Mouse (Mus musculus) heart, postnatal 0 days (tissue): Measurements from ENCODE around the gene Pip4k2b. TPM values are rescaled to one million over a fixed set of nuclear protein-coding genes. Genes with fewer than 3 reads are reported as not detected.

Experiments used
- ATAC-seq: fragments of 200-750 bp; cut with Nextera tagmentation; 2 replicates; pipeline ENCODE4 v1.8.0; 2017; ENCODE audit warnings: low read depth, moderate number of reproducible peaks, moderate library complexity; ENCODE audit not compliant: insufficient read depth
- DNase-seq: peaks from one replicate; pipeline ENCODE4 v3.0.0-alpha.2; 2016; ENCODE audit warnings: low spot score
- H3K27ac ChIP-seq: fragments of 300-500 bp; sonication (generic); 2 replicates; pipeline ENCODE4 v1.5.1; 2014; ENCODE audit warnings: low read depth, mild to moderate bottlenecking
- H3K27me3 ChIP-seq: fragments of 300-500 bp; sonication (generic); 2 replicates; pipeline ENCODE4 v1.6.1; 2014; ENCODE audit warnings: low read length, mixed read lengths; ENCODE audit not compliant: control insufficient read depth, insufficient read depth
- H3K36me3 ChIP-seq: fragments of 300-500 bp; sonication (generic); replicated peaks from 2 replicates; pipeline ENCODE4 v1.6.1; 2014; ENCODE audit warnings: low read length, mixed read lengths; ENCODE audit not compliant: control insufficient read depth, insufficient read depth
- H3K4me1 ChIP-seq: fragments of 300-500 bp; sonication (generic); 2 replicates; pipeline ENCODE4 v1.6.1; 2014; ENCODE audit warnings: antibody characterized with exemption; ENCODE audit not compliant: control insufficient read depth, insufficient read depth
- H3K4me2 ChIP-seq: fragments of 300-500 bp; sonication (generic); 2 replicates; pipeline ENCODE4 v1.6.1; 2014; ENCODE audit warnings: low read depth, mild to moderate bottlenecking, low read length, moderate library complexity
- H3K4me3 ChIP-seq: fragments of 300-500 bp; sonication (generic); 2 replicates; pipeline ENCODE4 v1.5.1; 2014; ENCODE audit warnings: low read depth, low read length
- H3K9ac ChIP-seq: fragments of 300-500 bp; sonication (generic); replicated peaks from 2 replicates; pipeline ENCODE4 v1.6.1; 2014; ENCODE audit warnings: low read depth, low read length, mixed read lengths
- H3K9me3 ChIP-seq: fragments of 300-500 bp; sonication (generic); replicated peaks from 2 replicates; pipeline ENCODE4 v1.6.1; 2016; ENCODE audit warnings: low read length; ENCODE audit not compliant: control insufficient read depth
- CTCF ChIP-seq: IDR thresholded peaks from 2 replicates; pipeline ENCODE4 v1.5.1; 2016; ENCODE audit warnings: antibody characterized with exemption, control low read depth, low read depth
- EP300 ChIP-seq: IDR thresholded peaks from 2 replicates; pipeline ENCODE4 v1.6.1; 2016; ENCODE audit warnings: antibody characterized with exemption, low read depth
- WGBS: fragments of 180-500 bp; shearing (Covaris S2); extraction: QIAGEN DNeasy Blood & Tissue Kit; methylation state at CpG from one replicate; pipeline ENCODE4 v1.1.7; 2014; 5-methylcytosine and 5-hydroxymethylcytosine counted together
- polyA plus RNA-seq: library from polyadenylated mRNA; unstranded; fragments of >200 nt; fragmentation: Nextera tagmentation; extraction: Ambion mirVana; gene quantifications from 2 replicates; pipeline ENCODE4 v1.2.1, GENCODE M21; 2015
- total RNA-seq: library from RNA; depleted of rRNA; stranded (reverse); fragments of >200 nt; gene quantifications from 2 replicates; pipeline ENCODE4 v1.2.3, GENCODE M21; 2014; ENCODE audit warnings: low replicate concordance

Pip4k2b gene
- total and polyA plus RNA-seq, 2 experiments from 2014 or later: 0.79 to 12.7 TPM

DNA sequence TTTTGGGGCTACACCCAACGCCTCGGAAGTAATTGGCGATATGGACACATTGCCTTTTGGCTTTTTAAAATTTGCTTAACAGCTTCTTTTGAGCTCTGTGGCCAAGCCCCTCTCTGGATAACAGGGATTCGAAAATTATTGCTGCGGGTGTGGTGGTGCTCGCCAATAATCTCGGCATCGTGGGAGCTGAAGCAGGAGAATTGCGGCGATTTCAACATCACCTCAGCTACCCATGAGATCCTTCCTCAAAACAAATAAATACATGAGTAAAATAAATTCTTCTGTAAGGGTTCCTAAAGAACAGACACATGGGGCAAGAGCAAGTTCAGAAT is 38.0 kb upstream of the Pip4k2b start:
- Histone ChIP-seq H3K36me3 (peaks cover 33% of the 10 kb centered on the region), H3K4me1 (peaks cover 4% of the 10 kb centered on the region; the same call in 1 of the 2 replicates), H3K4me3 (peak overlapping the region; percentile 81), H3K27me3 (no peaks in the 10 kb centered on the region), H3K27ac (peak overlapping the region; percentile 92), H3K9me3 (no peaks in the 10 kb centered on the region), H3K9ac (peak overlapping the region; percentile 72), H3K4me2 (peak overlapping the region; percentile 74)
- TF ChIP-seq CTCF: no peak
- TF ChIP-seq EP300: no peak
- 0% methylated on average over 10 of the region's 10 CpGs for WGBS
- no peak for DNase-seq
- no peak for ATAC-seq

DNA sequence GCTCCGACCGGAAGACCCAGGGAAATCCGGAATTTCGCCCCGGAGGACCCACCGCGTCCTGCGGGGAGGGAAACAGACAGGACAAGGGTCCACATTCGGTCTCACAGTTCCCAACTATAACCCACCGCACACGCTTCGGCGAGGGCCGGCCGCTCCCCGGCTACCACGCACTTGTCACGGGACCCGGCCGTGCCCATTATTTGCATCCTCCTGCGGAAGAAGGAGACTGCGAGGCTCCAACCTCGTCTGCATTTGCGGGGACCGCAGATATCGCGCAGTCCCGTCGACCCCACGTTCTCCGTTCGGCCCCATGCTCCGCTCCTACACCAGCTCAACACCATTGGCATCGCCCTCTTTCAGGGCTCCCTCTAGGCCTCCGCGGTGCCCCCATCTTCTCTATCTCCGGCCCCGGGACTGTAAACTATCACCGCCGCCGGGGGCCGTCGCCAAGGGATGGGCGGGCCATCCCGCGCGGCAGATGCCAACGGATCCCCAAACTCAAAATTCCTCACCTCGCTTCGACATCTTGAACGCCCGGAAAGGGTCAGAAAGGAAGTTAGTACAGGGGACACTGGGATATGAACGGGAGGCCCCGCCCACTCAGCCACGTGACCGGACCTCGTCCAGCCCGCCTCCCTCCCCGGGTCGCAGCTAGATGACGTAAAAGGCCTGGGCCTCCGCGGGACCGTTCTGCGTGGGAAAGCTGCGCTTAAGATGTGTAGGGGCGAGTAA is 37.5 kb upstream of the Pip4k2b start, which contains the start of gene Rpl23:
TSS of gene Rpl23 (minus strand) at position 606 of the 732 bp plus-strand sequence.
- peak within 1 kb of the TSS; percentile 74 for H3K4me2 ChIP-seq
- ATAC-seq (peak; percentile 96), DNase-seq (peak; percentile 98)
- TF ChIP-seq EP300 (peak; percentile 87), CTCF (no peak)
- peak within 1 kb of the TSS; percentile 81 for H3K4me3 ChIP-seq
- WGBS: under 1% methylated on average over 63 of the region's 67 CpGs
- peak within 1 kb of the TSS; percentile 88 for H3K9ac ChIP-seq
- no peaks in the 10 kb centered on the region for H3K9me3 ChIP-seq
- peaks cover 38% of the 10 kb centered on the region for H3K36me3 ChIP-seq
- peak within 1 kb of the TSS; percentile 92 for H3K27ac ChIP-seq
- peaks cover 4% of the 10 kb centered on the region; the same call in 1 of the 2 replicates for H3K4me1 ChIP-seq
- H3K27me3 ChIP-seq: no peaks in the 10 kb centered on the region

DNA sequence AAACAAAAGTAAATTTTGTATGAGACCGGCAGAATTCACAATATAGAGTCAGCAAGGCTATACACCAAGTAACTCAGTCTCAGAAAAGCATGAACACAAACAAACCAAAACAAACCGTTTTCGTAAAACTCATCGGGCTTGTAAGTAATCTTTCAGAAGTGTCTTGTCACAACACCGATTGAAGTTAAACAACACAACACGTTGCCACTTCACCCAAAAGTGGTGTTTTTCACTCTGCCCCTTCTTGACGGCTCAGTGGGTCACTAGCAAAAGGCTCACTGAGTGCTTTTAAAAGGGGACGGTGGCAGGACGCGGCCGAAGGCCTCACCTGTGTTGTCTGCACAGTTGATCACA is 37.0 kb upstream of the Pip4k2b start:
- no peaks in the 10 kb centered on the region for H3K9me3 ChIP-seq
- H3K4me1 ChIP-seq: peaks cover 4% of the 10 kb centered on the region; the same call in 1 of the 2 replicates
- ATAC-seq (no peak), DNase-seq (no peak)
- H3K36me3 ChIP-seq: peaks cover 43% of the 10 kb centered on the region
- peak overlapping the region; percentile 88 for H3K9ac ChIP-seq
- H3K4me3 ChIP-seq: peak overlapping the region; percentile 81
- TF ChIP-seq CTCF (no peak), EP300 (no peak)
- peak overlapping the region; percentile 92 for H3K27ac ChIP-seq
- peak overlapping the region; percentile 74 for H3K4me2 ChIP-seq
- WGBS: 2% methylated on average over 11 of the region's 11 CpGs
- H3K27me3 ChIP-seq: no peaks in the 10 kb centered on the region

DNA sequence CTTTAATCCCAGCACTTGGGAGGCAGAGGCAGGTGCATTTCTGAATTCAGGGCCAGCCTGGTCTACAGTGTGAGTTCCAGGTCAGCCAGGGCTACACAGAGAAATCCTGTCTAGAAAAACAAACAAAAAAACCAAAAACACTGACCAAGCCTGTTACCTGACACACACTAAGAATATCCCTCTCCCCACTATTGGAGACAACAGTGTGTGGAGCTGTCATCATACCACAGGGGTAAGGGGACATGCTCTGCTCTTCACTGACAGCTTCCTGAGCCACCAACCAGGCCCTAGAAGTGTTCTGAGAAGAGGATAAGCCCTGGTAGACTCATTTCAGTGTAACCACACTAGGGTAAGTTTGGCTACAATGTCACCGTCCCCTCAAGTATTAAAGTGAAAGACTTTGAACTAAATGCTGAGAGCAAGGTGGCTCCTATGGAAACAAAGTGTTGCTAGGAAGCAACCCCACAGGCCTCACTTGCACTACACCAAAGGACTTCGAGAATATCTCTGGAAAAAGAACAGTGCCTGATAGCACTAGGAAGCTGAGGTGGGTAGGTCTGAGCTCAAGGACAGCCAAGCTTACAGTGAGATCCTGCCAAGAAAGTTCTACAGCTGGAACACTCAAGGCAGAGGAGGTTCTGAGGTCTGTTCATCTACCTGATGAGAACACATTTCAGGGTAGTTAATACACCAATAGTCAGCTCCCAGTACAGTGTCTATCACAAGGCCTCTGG is 35.6 kb upstream of the Pip4k2b start:
- Histone ChIP-seq H3K4me1 (peaks cover 4% of the 10 kb centered on the region; the same call in 1 of the 2 replicates), H3K4me3 (no peak overlapping the region), H3K27ac (no peak overlapping the region), H3K9me3 (no peaks in the 10 kb centered on the region), H3K9ac (peak overlapping the region; percentile 88; the same call in 1 of the 2 replicates), H3K36me3 (peaks cover 43% of the 10 kb centered on the region), H3K27me3 (no peaks in the 10 kb centered on the region), H3K4me2 (peak overlapping the region; percentile 74; the same call in 1 of the 2 replicates)
- 48% methylated on average over 2 of the region's 2 CpGs for WGBS
- DNase-seq (no peak), ATAC-seq (no peak)
- TF ChIP-seq EP300 (no peak), CTCF (no peak)

DNA sequence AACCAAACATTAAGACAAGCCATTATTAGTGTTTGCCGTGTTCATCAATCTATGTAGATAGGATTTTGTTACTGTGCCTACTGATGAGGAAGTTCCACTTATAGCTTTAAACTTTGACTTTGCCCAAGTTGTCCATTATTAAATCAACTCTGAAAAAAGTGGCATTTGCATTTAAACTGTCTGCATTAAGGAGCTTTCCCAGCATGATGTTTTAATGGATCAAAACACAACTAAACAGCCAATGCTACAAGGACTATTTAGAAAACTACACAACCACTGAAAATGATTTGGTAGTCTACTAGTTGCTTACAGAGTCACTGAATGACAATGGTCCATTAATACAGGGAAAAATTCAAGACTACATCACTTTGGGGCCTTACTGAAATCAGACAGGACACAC is 34.4 kb upstream of the Pip4k2b start:
- DNase-seq (no peak), ATAC-seq (no peak)
- H3K27ac ChIP-seq: no peak overlapping the region
- WGBS: 79% methylated on average over 1 of the region's 1 CpGs
- H3K36me3 ChIP-seq: peaks cover 43% of the 10 kb centered on the region
- no peak for TF ChIP-seq CTCF
- TF ChIP-seq EP300: no peak
- peaks cover 4% of the 10 kb centered on the region; the same call in 1 of the 2 replicates for H3K4me1 ChIP-seq
- H3K4me2 ChIP-seq: no peak overlapping the region
- H3K4me3 ChIP-seq: no peak overlapping the region
- no peaks in the 10 kb centered on the region for H3K27me3 ChIP-seq
- no peaks in the 10 kb centered on the region for H3K9me3 ChIP-seq
- H3K9ac ChIP-seq: no peak overlapping the region
